Mouse (Mus musculus): ENCODE data around the gene Chchd6. TPM values are rescaled to one million over a fixed set of nuclear protein-coding genes. Genes with fewer than 3 reads are reported as not detected.

Gene Chchd6
- polyA plus RNA-seq (2012; rRNA removed), result 17.0 and 18.6 TPM in 2 replicates

DNA sequence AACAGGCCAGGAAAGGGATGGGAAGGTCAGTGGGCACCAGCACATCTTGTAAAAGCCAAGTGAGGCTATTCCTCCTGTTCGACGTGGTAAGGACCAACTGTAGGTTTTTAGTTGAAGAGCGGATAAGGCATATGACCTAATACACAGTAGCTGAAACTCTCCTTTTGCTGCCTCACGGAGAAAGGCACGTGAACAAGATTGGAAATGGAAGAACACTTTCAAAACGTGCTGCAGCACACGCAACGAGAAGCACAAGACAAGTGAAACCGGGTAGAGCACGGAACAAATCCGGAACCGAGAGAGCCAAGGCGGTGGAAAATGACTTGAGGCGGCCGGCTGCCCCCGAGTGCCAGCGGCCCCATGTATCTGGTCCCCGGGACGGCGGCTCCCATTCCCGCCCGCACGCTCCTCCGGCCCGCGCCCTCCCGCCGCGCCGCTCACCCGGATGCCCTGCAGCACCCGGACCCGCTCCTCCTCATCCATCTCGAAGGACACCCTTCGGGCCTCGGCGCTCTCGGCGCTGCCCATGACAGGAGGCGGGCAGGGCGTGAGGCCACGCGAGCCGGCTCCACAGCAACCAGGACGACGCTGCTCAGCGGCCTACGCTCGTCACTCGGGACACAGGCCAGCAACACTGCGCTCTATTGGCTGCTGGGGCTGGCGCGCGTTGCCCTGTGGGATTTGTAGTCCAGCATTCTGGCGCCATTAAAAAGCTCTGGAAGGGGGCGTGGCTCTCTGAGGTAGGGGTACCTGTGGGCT lies at the start of gene Chchd6:
Chchd6 (minus strand) TSS at position 635 of the 759 bp plus-strand sequence.
- under 1% methylated on average over 56 of the region's 56 CpGs for WGBS
- peak; percentile 46 for DNase-seq (ENCODE audit: low read depth, low spot score)

DNA sequence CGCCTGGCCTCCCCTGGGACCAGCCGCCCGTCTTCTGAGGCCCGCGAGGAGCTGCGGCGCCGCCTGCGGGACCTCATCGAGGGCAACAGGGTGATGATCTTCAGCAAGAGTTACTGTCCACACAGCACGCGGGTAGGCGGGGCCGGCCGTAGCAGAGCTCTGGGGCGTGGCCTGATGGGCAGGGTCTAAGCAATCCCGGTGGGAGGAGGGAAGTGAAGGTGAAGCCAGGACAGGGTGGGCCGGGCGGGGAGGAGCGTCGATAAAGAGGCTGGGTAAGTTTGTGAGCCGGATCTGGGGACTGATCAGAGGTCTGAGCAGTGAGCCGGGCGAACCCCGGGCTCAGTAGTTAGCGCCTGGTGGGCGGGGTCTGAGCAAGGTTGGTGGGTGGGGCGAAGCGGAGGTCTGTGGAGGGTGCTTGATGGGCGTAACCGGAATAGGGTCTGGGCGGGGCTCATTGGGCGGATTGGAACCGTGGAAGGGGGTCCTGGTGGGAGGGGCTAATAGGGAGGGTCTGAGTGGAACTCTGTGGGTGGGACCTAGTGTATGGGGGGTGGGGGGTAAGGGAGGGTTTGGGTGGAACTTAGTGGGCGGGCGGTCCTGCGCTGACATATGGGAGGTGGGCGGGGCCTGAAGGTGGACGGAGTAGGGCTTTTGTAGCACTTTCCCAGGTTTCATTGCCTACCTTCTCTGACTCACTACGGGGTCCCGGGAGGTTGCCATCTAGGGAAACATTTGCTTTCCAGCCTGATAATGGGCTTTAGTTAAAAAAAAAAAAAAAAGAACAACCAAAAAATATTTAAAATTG lies 49.0 kb upstream of the Chchd6 start:
- under 1% methylated on average over 41 of the region's 41 CpGs for WGBS
- peak; percentile 72 for DNase-seq (ENCODE audit: low read depth, low spot score)

DNA sequence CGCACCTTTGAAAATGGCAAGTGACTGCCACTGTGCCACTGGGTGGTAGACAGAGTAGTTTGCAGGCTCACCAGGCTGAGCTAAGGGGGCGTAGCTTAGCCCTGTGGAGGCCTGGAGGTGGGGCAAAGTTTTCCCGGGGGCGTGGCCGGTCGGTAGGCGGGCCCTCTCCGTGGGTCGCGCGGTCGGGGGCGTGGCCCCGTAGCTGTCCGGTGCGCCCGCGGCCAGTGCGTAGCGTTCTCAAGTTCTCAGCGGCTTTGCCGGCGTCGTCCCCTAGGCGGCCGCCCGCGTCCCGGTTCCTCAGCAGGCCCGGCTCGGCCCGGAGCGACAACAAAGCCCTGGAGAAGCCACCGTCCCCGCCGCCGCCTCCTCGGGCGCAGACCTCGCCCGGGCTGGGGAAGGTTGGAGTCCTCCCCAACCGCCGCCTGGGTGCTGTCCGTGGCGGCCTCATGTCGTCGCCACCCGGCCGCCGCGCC lies 48.4 kb upstream of the Chchd6 start, which contains the start of gene Txnrd3:
Txnrd3 (plus strand) TSS at position 191 of the 473 bp plus-strand sequence.
- under 1% methylated on average over 51 of the region's 51 CpGs for WGBS
- DNase-seq (ENCODE audit: low read depth, low spot score), result peak; percentile 53

DNA sequence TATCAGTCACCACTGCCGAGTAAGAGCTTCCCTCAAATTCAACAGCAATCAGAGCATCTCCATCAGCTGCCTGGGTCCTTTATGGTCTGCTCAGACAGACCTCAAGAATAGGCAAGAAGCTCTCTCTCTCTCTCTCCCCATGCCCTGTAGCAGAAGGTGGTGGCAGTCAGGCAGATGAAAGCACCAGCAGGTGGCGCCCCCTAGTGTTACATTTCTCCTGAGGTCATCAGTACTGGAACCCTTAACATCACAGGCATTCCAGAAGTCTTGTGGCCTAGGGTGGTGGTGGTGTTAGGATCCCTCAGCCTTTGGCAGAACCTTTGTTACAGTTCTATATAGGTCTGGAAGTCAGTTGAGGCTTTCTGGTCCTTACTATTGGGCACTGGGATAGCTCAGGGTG lies 43.6 kb upstream of the Chchd6 start:
- DNase-seq (ENCODE audit: low read depth, low spot score), result no peak
- WGBS, result 39% methylated on average over 2 of the region's 2 CpGs

DNA sequence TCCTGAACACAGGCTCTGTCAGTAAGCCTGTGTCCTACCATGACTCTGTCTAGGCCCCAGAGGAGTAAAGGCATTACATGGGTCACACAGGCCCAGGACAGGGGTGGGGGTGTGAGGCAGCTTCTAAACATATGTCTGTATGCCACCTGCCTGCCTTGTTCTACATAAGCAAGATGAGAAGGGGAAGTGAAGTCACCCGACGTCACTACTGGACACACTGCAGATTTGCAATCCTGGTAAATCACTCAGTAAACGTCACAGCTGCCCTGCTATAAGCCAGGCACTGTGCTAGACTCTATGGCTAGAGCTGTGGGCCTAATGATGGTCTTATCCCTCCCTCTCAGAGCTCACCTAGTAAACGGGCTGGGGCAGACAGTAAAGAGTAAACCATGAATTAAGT lies 42.5 kb upstream of the Chchd6 start:
- WGBS, result 69% methylated on average over 4 of the region's 4 CpGs
- DNase-seq (ENCODE audit: low read depth, low spot score), result no peak

DNA sequence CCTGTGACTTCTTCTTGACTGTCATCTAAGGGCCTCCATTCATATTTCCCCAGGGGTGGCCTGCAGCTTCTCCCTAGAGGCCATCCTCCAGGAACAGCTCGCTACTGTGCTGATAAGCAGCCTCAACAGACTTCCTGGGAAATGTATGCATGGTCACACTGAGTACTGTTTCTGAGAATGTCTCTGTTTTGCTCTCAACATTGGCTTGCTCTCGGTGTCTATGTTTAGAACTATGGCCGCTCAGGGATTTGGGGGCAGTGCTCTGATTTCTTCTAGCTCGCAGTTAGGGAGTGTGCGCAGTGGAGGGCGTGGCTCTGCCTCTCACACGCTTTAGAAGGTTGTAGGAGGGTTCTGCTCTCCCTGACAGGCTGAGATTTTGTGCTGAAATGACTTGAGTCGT lies 38.9 kb upstream of the Chchd6 start:
- DNase-seq (ENCODE audit: low read depth, low spot score), result no peak
- WGBS, result 31% methylated on average over 8 of the region's 8 CpGs

DNA sequence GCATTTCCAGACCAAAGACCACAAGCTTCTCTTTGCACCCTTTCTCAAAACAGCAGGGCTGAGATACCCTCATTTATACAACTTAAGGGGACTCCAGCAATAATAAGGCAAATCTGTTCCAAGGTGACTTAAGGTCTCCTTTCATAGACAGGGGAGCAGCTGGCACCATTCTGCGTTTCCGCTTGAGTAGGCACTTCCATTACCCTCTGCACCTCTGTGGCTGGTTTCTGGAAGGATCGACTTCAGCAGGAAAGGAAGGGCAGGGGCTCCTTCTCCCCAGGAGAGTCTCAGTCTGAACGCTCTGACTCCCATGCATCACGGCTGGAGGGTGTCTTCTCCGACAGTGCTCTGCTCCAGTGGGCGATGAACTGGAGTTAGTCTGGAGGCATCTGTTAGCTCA lies 37.7 kb upstream of the Chchd6 start:
- WGBS, result 71% methylated on average over 7 of the region's 7 CpGs
- DNase-seq (ENCODE audit: low read depth, low spot score), result no peak

DNA sequence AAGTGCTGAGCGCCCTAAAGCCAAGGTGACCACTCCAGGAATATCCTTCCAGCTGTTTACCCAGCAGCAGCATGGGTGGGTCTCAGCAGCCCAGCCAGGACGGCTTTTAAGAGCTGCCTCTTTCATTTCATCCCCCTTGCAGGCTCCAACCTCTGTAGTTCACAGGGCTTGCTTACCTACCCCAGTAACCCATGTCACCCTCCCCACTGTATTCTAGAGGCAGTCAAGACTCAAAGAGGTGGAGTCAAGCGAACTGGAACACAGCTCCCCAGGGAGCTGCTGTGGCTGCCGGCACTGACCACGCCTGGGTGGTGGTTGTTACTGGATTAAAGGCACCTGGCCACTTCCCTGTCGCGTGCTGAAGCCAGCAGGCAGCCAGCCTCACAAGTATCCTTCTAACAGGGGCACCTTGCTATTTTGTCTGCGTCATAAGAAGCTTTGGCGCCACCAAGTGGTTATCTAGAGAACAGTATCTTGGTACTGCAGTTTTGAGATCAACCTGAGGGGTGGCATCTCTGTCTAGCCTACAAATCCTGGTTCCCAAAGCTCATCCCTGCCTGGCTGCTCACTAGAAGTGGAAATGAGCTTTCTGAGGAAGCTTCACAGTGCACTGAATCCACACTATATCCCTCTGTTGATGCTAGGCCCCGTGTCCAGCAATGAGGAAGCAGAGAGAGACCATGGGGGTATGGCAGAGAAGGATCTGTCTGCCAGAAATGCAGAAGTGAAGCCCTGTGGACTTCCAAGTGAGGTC lies 36.5 kb upstream of the Chchd6 start:
- WGBS, result 11% methylated on average over 10 of the region's 10 CpGs
- peak; percentile 53 for DNase-seq (ENCODE audit: low read depth, low spot score)

DNA sequence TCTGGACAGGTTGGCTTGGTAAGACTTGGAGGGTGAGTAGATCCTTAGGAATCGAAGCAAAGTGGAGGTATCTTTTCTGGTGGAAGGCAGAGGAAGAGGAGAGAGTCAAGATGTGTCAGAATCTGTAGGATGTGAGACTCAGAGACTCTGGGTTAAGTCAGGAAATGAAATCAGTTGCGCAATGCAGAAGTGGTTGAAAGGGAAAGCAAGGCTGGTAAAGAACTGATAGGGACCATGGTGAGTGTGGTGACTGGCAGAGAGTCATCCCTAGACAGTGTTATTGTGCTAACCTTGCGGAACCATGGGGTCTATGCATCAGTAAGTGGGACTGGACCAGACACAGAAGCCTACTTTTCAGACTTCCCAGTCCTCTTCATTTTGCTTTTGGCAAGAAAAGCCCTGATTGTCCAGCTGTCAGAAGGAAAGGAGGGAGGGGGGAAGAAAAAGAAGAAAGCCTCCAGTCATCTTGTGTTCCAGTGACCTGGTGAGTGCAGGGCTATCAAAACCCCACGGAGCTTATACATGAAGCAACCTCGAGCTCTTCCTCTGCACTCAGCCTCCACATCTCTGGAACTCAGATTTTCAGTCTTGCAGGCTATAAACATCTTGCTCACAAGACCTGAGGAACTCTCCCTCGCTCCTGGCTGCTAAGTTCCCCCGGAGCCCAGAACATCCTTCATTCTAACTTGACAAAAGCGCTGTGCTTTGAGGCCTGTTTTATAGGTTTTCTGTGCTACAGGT lies 32.8 kb upstream of the Chchd6 start:
- 48% methylated on average over 8 of the region's 8 CpGs for WGBS
- no peak for DNase-seq (ENCODE audit: low read depth, low spot score)

DNA sequence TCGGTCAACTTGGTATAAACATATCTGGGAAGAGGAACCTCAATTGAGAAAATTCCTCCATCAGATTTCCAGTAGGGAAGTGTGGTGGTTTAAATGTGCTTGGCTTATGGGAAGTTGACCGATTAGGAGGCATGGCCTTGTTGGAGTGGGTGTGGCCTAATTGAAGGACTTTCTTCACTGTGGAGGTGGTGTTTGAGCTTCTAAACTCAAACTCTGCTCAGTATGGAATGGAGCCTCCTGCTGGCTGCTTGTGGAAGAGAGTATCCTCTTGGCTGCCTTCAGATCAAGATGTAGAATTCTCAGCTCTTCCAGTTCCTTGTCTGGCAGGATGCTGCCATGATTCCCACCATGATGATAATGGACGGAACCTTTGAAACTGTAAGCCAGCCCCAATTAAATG lies 27.2 kb upstream of the Chchd6 start:
- 71% methylated on average over 3 of the region's 3 CpGs for WGBS
- DNase-seq (ENCODE audit: low read depth, low spot score), result no peak

DNA sequence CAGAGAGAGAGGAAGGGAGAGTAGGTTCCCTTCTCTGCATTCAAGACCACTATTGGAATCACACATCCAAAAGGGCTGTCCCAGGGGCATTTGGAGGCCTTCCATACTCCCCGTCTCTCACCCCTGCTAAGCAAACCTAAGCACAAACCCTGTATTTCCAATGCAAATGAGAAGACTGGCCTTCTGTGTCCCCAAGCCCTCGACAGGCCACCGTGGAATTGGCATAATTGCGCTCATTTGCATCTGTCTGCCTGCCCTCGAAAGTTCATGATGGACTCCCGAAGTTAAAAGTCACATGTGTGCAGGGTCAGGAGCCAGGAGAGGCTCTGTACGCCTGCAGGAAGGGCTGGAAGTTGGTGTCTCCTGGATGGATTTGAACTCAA lies 19.9 kb upstream of the Chchd6 start:
- 54% methylated on average over 7 of the region's 7 CpGs for WGBS
- no peak for DNase-seq (ENCODE audit: low read depth, low spot score)

DNA sequence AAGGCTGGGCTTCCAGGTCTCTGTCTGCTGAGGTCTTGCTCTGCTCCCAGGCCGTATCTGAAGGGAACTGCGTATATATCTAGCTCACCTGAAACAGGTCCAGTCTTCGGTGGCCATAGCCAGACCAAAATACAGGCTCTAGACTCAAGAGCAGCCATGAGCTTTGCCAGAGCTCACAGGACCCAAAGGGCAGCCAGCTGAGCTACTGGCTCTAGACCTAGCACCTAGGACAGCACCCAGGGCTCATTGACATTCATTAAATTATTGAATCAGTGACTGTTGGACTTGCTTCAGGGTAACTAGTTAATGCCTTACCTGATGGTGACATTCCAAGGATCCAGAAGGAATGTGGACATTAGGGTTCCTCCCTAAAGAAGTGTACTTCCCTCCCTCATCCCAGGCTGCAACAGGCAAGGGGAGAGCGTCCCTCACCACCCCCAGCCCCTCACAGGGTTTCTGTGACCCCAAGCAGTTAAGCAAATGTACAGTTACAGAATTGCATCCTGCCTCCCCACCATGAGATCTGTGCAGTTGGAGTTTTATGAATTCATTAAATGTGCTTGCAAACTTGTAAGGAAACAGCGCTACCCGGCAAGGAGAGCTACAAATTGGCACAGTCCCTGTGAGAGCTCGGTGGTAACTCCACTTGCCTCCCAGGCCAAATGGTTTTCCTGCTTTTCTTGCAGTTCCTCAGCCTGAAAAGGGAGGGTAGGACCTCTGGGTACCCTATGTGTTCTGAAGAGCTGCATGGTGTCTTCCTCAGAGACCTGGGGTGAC lies 19.3 kb upstream of the Chchd6 start:
- no peak for DNase-seq (ENCODE audit: low read depth, low spot score)

DNA sequence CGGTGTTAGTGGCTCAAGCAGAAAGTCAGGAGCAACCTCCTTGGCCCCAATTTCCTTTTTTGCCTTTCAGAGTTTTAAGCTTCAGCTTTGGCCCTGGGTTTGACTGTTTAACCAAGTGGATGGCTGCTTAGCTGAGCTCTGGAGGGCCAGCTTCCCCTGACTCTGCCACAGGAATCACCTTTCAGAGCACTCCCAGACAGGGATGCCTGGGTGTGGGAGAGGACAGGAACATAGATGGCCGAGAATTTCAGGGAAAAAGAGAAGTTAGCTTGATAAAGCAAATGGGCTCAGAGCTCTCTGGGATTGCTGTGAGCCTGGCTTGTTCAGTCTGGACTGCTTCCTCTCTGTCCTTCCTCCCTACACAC lies 18.6 kb upstream of the Chchd6 start:
- no peak for DNase-seq (ENCODE audit: low read depth, low spot score)
- 14% methylated on average over 2 of the region's 2 CpGs for WGBS

More for the DNA sequence above, 19.3 kb upstream of the Chchd6 start:
- WGBS, result 75% methylated on average over 7 of the region's 7 CpGs

DNA sequence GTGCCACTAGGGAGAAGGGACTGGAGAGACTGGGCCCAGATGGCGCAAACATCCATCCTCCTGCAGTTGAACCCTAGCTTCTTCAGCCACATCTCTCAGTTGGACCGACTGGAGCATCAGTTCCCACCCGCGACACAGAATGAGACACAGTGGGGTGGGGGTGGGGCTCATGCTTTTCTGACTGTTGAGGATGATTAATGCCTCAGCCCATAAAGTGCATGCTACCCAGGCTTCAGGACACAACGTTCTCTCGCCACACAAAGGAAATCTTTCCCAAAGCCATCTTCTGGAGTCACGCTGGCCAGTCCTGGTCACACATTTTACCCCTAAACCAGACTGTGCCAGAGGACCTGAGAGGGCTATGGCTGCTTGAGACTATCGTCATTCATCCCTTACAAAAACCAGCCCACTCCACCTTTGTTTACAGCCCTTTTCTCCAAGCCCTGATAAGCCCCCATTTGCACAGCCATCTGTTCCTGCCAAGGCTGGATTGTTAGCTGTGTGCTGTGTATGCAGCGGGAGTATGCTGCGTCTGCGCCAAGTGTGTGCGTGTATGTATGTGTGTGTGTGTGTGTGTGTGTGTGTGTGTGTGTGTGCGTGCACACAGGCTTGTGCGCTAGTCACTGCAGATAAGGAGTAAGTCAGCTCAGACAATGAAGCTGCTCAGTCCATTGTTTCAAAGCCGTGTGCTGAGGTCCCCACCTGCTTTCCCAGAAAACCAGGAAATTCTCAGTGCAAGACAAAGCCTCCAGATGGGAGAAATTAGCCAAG lies 18.1 kb upstream of the Chchd6 start:
- WGBS, result 33% methylated on average over 15 of the region's 15 CpGs
- no peak for DNase-seq (ENCODE audit: low read depth, low spot score)

DNA sequence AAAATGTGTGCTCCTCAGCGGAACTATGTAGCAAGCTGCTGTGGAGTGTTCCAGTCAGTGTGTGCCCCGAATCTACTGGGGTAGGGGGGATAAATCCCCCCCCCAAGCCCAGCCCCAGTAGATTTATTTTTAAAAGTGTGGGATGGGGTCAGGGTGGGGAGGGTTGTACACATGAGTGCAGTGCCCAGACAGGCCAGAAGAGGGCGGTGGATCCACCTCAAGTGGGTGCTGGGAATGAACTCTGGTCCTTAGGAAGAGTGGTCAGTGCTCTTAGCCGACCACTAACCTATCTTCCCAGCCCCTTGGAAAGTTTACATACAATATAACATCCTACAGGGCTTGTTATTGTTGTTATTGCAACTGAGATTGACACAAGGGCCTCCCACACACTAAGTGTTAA lies 12.5 kb upstream of the Chchd6 start:
- no peak for DNase-seq (ENCODE audit: low read depth, low spot score)
- 48% methylated on average over 4 of the region's 4 CpGs for WGBS

DNA sequence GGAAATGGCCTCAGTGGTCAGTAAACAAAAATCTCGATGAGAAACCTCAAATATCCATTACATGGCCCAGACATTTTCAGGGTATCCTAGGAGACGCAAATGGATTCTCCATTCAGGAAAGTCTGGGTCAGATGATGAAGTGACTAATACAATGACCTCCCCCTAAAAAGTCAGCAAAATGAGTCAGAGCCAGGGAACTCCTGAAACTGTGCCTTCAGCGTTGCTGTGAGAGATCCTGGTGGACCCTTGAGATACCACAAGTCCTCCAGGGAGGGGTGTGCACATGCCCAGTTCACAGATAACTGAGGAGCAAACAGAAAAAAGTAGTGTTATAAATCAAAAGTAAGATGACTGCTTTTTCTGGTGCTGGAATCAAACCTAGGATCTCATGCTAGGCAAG lies 10.6 kb upstream of the Chchd6 start:
- no peak for DNase-seq (ENCODE audit: low read depth, low spot score)
- WGBS, result 57% methylated on average over 3 of the region's 3 CpGs

DNA sequence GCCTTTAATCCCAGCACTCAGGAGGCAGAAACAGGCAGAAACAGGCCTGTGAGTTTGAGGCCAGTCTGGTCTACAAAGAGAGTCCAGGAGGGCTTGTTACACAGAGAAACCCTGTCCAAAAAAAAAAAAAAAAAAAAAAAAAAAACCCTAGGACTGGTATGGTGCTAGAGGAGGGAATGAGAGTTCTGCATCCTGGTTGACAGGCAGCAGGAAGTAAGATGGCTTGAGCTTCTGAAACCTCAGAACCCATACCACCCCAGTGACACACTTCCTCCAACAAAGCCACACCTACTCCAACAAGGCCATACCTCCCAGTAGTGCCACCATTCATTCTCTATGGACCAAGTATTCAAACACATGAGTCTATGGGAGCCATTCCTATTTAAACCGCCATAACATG lies 1.1 kb upstream of the Chchd6 start:
- 95% methylated on average over 1 of the region's 1 CpGs for WGBS
- no peak for DNase-seq (ENCODE audit: low read depth, low spot score)

DNA sequence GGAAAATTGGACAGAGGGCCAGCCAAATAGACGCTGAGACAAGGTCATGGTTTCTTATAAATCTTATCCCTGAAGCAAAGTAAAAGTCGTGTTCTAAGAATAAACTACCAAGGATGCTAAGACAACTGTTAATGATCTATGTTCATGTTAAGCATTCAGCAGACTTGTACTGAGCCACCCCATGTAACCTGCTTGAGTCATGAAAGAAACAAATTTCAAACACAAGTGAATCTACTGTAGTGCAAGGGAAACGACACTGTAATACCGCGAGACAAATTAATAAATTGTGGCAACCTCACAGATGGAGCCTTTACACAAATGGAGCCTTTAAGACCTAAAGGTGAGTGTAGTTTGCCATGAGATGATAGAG lies 310 bp upstream of the Chchd6 start:
- 28% methylated on average over 5 of the region's 5 CpGs for WGBS
- no peak for DNase-seq (ENCODE audit: low read depth, low spot score)

Measured in large intestine, adult 2 months (tissue).